Mouse (Mus musculus): ENCODE data around the gene Sez6. TPM values are rescaled to one million over a fixed set of nuclear protein-coding genes. Genes with fewer than 3 reads are reported as not detected.

Gene Sez6
- 13.3 TPM in 2 replicates for polyA plus RNA-seq (2014; fragmentation: Nextera tagmentation; extraction: Ambion mirVana)

GRCm38 (mm10) chr11:77930751-77931540 is at the start of gene Sez6:
Sez6 (plus strand) TSS chr11:77930800.
- ATAC-seq (ENCODE audit: low FRiP score): peak; percentile 63

GRCm38 (mm10) chr11:77884524-77885245 is 45.9 kb upstream of the Sez6 start:
- WGBS: 28% methylated on average over 10 of the region's 10 CpGs
- peaks cover 15% of the 10 kb centered on the region for H3K4me1 ChIP-seq (replicated peaks; ENCODE audit: control insufficient read depth, insufficient read depth, low read length)
- DNase-seq (ENCODE audit: low spot score) (no peak), ATAC-seq (ENCODE audit: low FRiP score) (peak; percentile 37)
- 0 out of 2 replicates have a peak overlapping the region, but pooled peaks have one; percentile 19 for H3K9ac ChIP-seq (ENCODE audit: low read depth, low read length)
- peaks cover 13% of the 10 kb centered on the region for H3K27me3 ChIP-seq (ENCODE audit: control insufficient read depth, insufficient read depth, low read length)
- no peak overlapping the region for H3K4me3 ChIP-seq (ENCODE audit: low read depth, low read length)
- H3K9me3 ChIP-seq (ENCODE audit: control insufficient read depth, low read length): no peaks in the 10 kb centered on the region
- H3K36me3 ChIP-seq (ENCODE audit: control insufficient read depth, insufficient read depth, low read length): no peaks in the 10 kb centered on the region
- peak overlapping the region; percentile 11; the same call in 1 of the 2 replicates for H3K4me2 ChIP-seq (replicated peaks; ENCODE audit: low read depth, low read length)
- peak overlapping the region; percentile 49 for H3K27ac ChIP-seq (ENCODE audit: low read depth, low read length)

More at GRCm38 (mm10) chr11:77930751-77931540, at the start of gene Sez6:
- H3K36me3 ChIP-seq (ENCODE audit: control insufficient read depth, insufficient read depth, low read length): no peaks in the 10 kb centered on the region
- H3K4me1 ChIP-seq (replicated peaks; ENCODE audit: control insufficient read depth, insufficient read depth, low read length): peaks cover 11% of the 10 kb centered on the region
- no peaks in the 10 kb centered on the region for H3K9me3 ChIP-seq (ENCODE audit: control insufficient read depth, low read length)
- peak within 1 kb of the TSS; percentile 100 for H3K4me2 ChIP-seq (replicated peaks; ENCODE audit: low read depth, low read length)
- peaks cover 46% of the 10 kb centered on the region for H3K27me3 ChIP-seq (ENCODE audit: control insufficient read depth, insufficient read depth, low read length)
- peak; percentile 92 for DNase-seq (ENCODE audit: low spot score)
- peak within 1 kb of the TSS; percentile 79 for H3K27ac ChIP-seq (ENCODE audit: low read depth, low read length)
- WGBS: under 1% methylated on average over 87 of the region's 94 CpGs
- peak within 1 kb of the TSS; percentile 70 for H3K4me3 ChIP-seq (ENCODE audit: low read depth, low read length)
- peak within 1 kb of the TSS; percentile 61 for H3K9ac ChIP-seq (ENCODE audit: low read depth, low read length)

- Histone ChIP-seq H3K4me1 (replicated peaks; ENCODE audit: control insufficient read depth, insufficient read depth, low read length) (peaks cover 15% of the 10 kb centered on the region), H3K4me3 (ENCODE audit: low read depth, low read length) (no peak overlapping the region), H3K27me3 (ENCODE audit: control insufficient read depth, insufficient read depth, low read length) (peaks cover 16% of the 10 kb centered on the region), H3K9me3 (ENCODE audit: control insufficient read depth, low read length) (no peaks in the 10 kb centered on the region), H3K36me3 (ENCODE audit: control insufficient read depth, insufficient read depth, low read length) (no peaks in the 10 kb centered on the region), H3K27ac (ENCODE audit: low read depth, low read length) (peak overlapping the region; percentile 49), H3K9ac (ENCODE audit: low read depth, low read length) (no peak overlapping the region), H3K4me2 (replicated peaks; ENCODE audit: low read depth, low read length) (no peak overlapping the region)
- DNase-seq (ENCODE audit: low spot score): peak; percentile 79
- ATAC-seq (ENCODE audit: low FRiP score): peak; percentile 81
- 20% methylated on average over 8 of the region's 8 CpGs for WGBS
These were observed 45.4 kb upstream of the Sez6 start for GRCm38 (mm10) chr11:77885246-77885575.

- no peak overlapping the region for H3K9ac ChIP-seq (ENCODE audit: low read depth, low read length)
These were observed 43.1 kb upstream of the Sez6 start for GRCm38 (mm10) chr11:77887373-77887960.

GRCm38 (mm10) chr11:77888846-77889245 is 41.8 kb upstream of the Sez6 start:
- no peaks in the 10 kb centered on the region for H3K36me3 ChIP-seq (ENCODE audit: control insufficient read depth, insufficient read depth, low read length)
- no peak overlapping the region for H3K27ac ChIP-seq (ENCODE audit: low read depth, low read length)
- no peak for ATAC-seq (ENCODE audit: low FRiP score)
- H3K4me3 ChIP-seq (ENCODE audit: low read depth, low read length): no peak overlapping the region
- no peak overlapping the region for H3K9ac ChIP-seq (ENCODE audit: low read depth, low read length)
- H3K27me3 ChIP-seq (ENCODE audit: control insufficient read depth, insufficient read depth, low read length): peaks cover 10% of the 10 kb centered on the region; the same call in 1 of the 2 replicates
- peaks cover 30% of the 10 kb centered on the region for H3K4me1 ChIP-seq (replicated peaks; ENCODE audit: control insufficient read depth, insufficient read depth, low read length)
- no peak overlapping the region for H3K4me2 ChIP-seq (replicated peaks; ENCODE audit: low read depth, low read length)
- no peaks in the 10 kb centered on the region for H3K9me3 ChIP-seq (ENCODE audit: control insufficient read depth, low read length)
- 94% methylated on average over 5 of the region's 5 CpGs for WGBS
- DNase-seq (ENCODE audit: low spot score): no peak

More at GRCm38 (mm10) chr11:77887373-77887960, 43.1 kb upstream of the Sez6 start:
- Histone ChIP-seq H3K27me3 (ENCODE audit: control insufficient read depth, insufficient read depth, low read length) (peaks cover 15% of the 10 kb centered on the region), H3K4me3 (ENCODE audit: low read depth, low read length) (no peak overlapping the region), H3K36me3 (ENCODE audit: control insufficient read depth, insufficient read depth, low read length) (no peaks in the 10 kb centered on the region), H3K4me2 (replicated peaks; ENCODE audit: low read depth, low read length) (no peak overlapping the region; the same call in 1 of the 2 replicates), H3K9me3 (ENCODE audit: control insufficient read depth, low read length) (no peaks in the 10 kb centered on the region), H3K4me1 (replicated peaks; ENCODE audit: control insufficient read depth, insufficient read depth, low read length) (peaks cover 17% of the 10 kb centered on the region), H3K27ac (ENCODE audit: low read depth, low read length) (peak overlapping the region; percentile 83)
- ATAC-seq (ENCODE audit: low FRiP score) (peak; percentile 73), DNase-seq (ENCODE audit: low spot score) (peak; percentile 70)
- WGBS: 27% methylated on average over 17 of the region's 17 CpGs

- 49% methylated on average over 1 of the region's 2 CpGs for WGBS
- peaks cover 34% of the 10 kb centered on the region for H3K4me1 ChIP-seq (replicated peaks; ENCODE audit: control insufficient read depth, insufficient read depth, low read length)
These were observed 41.1 kb upstream of the Sez6 start for GRCm38 (mm10) chr11:77889484-77889883.

GRCm38 (mm10) chr11:77890648-77891258 is 39.8 kb upstream of the Sez6 start:
- H3K27me3 ChIP-seq (ENCODE audit: control insufficient read depth, insufficient read depth, low read length): peaks cover 10% of the 10 kb centered on the region; the same call in 1 of the 2 replicates
- H3K27ac ChIP-seq (ENCODE audit: low read depth, low read length): no peak overlapping the region
- ATAC-seq (ENCODE audit: low FRiP score) (no peak), DNase-seq (ENCODE audit: low spot score) (no peak)
- no peak overlapping the region for H3K4me2 ChIP-seq (replicated peaks; ENCODE audit: low read depth, low read length)
- no peak overlapping the region for H3K4me3 ChIP-seq (ENCODE audit: low read depth, low read length)
- no peaks in the 10 kb centered on the region for H3K9me3 ChIP-seq (ENCODE audit: control insufficient read depth, low read length)
- 74% methylated on average over 2 of the region's 2 CpGs for WGBS
- no peak overlapping the region for H3K9ac ChIP-seq (ENCODE audit: low read depth, low read length)
- H3K4me1 ChIP-seq (replicated peaks; ENCODE audit: control insufficient read depth, insufficient read depth, low read length): peaks cover 26% of the 10 kb centered on the region
- no peaks in the 10 kb centered on the region for H3K36me3 ChIP-seq (ENCODE audit: control insufficient read depth, insufficient read depth, low read length)

More at GRCm38 (mm10) chr11:77889484-77889883, 41.1 kb upstream of the Sez6 start:
- Histone ChIP-seq H3K36me3 (ENCODE audit: control insufficient read depth, insufficient read depth, low read length) (no peaks in the 10 kb centered on the region), H3K27ac (ENCODE audit: low read depth, low read length) (no peak overlapping the region), H3K4me3 (ENCODE audit: low read depth, low read length) (no peak overlapping the region), H3K27me3 (ENCODE audit: control insufficient read depth, insufficient read depth, low read length) (peaks cover 10% of the 10 kb centered on the region; the same call in 1 of the 2 replicates), H3K4me2 (replicated peaks; ENCODE audit: low read depth, low read length) (no peak overlapping the region), H3K9me3 (ENCODE audit: control insufficient read depth, low read length) (no peaks in the 10 kb centered on the region), H3K9ac (ENCODE audit: low read depth, low read length) (no peak overlapping the region)
- ATAC-seq (ENCODE audit: low FRiP score) (no peak), DNase-seq (ENCODE audit: low spot score) (no peak)

- ATAC-seq (ENCODE audit: low FRiP score) (no peak), DNase-seq (ENCODE audit: low spot score) (peak; percentile 51)
- Histone ChIP-seq H3K4me1 (replicated peaks; ENCODE audit: control insufficient read depth, insufficient read depth, low read length) (peaks cover 32% of the 10 kb centered on the region), H3K36me3 (ENCODE audit: control insufficient read depth, insufficient read depth, low read length) (no peaks in the 10 kb centered on the region), H3K4me3 (ENCODE audit: low read depth, low read length) (peak overlapping the region; percentile 13; the same call in 1 of the 2 replicates), H3K4me2 (replicated peaks; ENCODE audit: low read depth, low read length) (peak overlapping the region; percentile 30), H3K9me3 (ENCODE audit: control insufficient read depth, low read length) (no peaks in the 10 kb centered on the region), H3K27ac (ENCODE audit: low read depth, low read length) (peak overlapping the region; percentile 90), H3K9ac (ENCODE audit: low read depth, low read length) (no peak overlapping the region), H3K27me3 (ENCODE audit: control insufficient read depth, insufficient read depth, low read length) (peaks cover 12% of the 10 kb centered on the region)
- WGBS: 6% methylated on average over 5 of the region's 5 CpGs
These were observed 37.7 kb upstream of the Sez6 start for GRCm38 (mm10) chr11:77892883-77893282.
